Mouse (Mus musculus) kidney, adult 11 months (tissue): ENCODE measurements around the gene Tubgcp3.
"Not testable (repeated sequence)": the region's sequence is repeated elsewhere in the genome, so short reads cannot be mapped to it uniquely, and the experiment has no call there.

Source experiments
- DNase-seq: peaks from one replicate; pipeline ENCODE4 v3.0.0; 2022

The Tubgcp3 gene

DNA sequence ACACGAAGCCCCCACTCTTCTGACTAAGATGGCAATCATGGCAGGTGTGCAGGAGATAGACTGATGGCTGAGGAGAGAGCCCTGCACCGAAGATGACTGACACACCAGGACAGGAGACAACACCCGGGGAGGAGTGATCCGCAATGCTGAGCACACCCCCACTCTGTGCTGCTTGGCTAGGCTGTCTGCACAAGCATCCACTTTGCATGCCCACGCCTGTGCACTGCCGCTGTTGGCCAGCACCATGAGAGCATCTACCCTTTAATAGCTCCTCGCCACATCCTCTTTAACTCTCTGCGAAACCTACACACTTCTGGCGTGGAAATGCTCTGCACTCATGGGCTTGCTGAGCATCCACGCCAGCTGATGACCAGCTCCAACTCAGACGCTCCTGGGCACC, 33.6 kb downstream of the Tubgcp3 start:
- DNase-seq = no peak

DNA sequence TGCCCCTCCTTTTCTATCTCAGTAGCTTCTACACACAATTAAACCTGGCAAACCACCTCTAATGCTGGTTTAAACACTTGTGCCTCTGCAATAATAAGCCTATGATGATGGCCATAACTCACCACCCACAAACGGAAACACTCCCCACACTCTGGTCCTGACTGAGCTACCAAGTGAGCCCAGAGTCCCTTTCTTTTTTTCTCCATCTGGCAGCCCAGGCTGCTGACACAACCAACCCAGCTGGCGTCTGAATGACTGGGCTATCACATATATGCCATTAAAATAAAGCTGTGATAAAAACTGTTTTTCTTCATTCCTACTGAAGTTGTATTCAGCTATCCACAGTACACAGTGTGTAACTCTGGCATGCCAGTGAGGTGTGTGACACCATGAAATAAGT, 36.7 kb downstream of the Tubgcp3 start:
- DNase-seq = no peak

- peak; percentile 33 for DNase-seq
These were observed 43.0 kb downstream of the Tubgcp3 start for GRCm38 (mm10) chr8:12629079-12629478.

DNA sequence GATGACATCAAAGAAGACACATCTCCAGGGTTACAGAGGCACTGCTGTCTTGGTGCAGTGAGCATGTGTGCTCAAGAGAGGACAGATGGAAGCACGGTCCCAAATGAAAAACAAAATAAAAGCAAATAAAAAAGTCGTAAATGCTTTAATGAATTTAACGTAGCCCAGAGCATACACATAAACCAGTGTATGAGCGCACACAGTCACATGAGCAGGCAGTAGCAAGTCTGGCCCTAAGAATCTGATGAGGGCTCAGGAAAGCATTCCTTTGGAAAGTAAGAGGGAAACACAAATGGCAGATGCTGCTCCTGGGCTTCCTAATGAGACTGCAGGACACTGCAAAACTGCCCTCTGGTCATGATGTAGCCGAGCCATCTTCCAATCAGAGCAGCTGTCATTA, 46.2 kb downstream of the Tubgcp3 start:
- no peak for DNase-seq

DNA sequence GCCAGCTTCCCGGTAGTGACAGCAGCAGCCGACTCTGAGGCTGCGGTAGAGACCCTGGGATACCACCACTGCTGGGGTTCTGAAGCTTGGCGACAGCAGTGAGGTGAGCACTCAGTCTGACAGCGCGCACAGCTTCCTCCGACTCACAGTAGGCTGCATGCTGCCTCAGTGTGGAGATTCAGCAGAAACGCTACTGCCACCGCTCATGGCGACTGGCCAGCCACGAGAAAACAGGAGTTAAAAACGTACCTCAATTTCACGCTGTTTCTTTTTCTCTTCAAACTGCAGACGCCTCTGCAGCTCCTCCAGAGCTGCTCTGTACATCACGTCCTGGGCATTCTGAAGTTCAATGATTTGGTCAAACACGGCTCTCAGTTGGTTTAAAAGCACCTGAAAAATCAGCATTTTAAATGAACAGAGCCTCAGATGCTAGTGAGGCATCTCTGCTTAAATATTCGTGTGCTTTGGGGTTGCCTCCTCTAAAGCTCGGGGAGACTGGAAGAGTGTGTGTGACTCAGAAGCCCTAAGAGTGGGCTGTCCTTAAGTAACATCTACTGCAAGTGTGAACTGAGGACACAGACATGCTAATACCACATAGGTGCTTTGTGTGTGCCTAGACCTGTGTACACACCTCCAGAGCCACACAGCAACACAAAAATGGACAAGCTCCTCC, 50.4 kb downstream of the Tubgcp3 start:
- DNase-seq = no peak

DNA sequence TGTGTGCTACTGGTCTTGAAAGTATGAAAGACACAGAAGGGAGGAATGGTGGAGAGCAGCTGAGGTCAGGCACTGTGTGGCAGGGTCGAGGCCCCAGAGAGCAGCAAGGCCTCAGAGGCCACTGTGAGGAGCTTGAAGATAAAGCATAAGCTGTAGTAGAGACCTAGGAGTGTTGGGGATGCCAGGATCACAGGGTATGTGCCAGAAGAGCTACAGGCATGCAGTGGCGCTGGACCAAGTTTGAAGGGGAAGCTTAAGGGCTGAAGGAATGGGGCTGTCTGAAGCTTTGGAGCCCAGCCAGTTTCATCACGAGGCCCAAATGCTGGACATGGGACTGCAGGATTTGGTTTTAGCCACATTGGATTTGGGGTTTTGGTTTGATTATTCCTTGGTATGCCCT, 54.7 kb downstream of the Tubgcp3 start:
- DNase-seq = not testable (repeated sequence)

DNA sequence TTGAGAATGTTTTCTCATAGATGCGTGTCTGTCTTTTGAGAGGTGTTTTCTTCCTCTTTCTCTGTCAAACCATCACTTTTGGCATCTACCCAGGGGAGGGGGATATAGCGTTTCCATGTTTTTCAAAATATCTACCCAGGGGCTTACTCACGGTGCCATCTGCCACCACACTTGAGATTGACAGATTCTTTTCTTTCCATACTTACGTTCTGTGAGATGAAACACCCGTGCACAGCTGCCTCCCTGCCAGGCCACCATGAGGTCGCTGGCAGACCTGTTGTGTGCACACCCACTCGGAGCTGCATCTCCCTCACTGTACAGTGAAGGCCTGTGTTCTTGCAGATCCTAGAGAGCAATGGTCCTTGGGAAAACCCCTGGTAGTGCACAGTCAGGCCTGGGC, 58.8 kb downstream of the Tubgcp3 start:
- no peak for DNase-seq

DNA sequence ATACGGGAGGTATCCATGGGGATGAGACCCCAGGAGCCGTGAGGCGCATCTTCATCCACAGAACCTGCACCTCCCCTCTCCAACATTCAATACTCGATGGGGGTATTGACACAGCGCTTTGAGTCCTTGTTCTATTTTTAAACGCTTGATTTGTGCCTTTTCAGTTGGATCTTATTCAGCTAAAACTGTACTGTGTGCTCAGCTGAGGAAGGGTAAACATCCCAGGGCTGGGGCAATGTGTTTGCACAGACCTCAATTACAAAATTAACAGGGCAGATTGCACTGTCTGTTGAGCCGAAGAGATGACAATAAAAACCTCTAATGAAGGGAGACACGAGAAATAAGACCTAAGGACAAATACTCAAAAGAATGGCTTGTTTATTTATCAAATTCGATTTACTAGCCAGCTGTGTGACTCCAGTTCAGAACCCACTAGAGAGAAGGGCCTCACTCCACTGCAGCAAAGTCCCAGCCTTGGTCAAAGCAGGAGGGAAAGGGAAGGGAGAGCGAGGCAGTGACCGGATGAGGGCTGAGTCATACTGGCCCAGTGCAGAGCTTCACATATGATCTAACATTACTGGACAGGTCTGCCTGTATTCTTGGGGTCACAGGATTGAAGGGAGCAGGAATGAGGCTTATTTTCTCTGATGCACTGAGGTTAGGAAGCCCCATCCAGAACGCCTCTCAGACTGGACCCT, 62.1 kb downstream of the Tubgcp3 start:
- no peak for DNase-seq

DNA sequence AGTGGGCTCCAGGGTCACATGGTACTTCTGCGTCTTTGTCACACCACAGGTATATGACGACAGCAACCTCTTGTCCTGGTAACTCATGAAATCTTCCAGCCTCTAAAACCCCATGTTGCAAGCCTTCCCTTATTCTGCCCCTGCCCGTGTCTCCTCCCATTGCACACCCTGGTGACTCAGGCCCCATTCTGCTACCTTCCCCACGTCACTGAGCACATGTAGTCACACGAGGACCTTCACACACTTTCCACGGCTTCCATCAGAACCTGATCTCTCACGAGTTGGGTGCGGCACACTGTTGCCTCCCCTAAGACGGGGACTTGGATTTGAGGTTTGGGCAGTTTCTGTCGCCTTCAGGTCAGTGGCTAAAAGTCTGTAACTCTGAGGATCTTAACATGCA, 63.2 kb downstream of the Tubgcp3 start:
- no peak for DNase-seq

- DNase-seq = peak; percentile 75
These were observed 64.8 kb downstream of the Tubgcp3 start for GRCm38 (mm10) chr8:12607223-12607622.

DNA sequence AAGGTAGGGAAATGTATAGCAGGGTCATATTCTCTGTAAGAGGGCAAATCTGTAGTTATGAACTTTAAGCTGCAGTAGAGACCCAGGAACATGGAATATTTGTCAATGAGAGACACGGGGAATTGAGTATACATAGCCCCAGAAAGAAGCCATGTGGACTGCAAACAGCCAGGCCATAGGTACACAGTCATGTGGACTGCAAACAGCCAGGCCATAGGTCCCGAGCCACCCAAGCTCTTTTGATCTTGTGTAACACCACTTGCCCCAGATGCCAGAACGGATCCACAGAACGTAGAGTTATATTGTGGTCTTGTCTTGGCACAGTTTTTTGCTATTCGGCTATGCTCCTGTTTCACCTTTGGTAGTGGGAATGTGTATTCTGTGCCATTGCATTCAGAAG, 88.3 kb downstream of the Tubgcp3 start:
- DNase-seq = no peak

- not testable (repeated sequence) for DNase-seq
These were observed 92.6 kb downstream of the Tubgcp3 start for GRCm38 (mm10) chr8:12579339-12579999.

- peak; percentile 35 for DNase-seq
These were observed 95.3 kb downstream of the Tubgcp3 start for GRCm38 (mm10) chr8:12576739-12577138.

DNA sequence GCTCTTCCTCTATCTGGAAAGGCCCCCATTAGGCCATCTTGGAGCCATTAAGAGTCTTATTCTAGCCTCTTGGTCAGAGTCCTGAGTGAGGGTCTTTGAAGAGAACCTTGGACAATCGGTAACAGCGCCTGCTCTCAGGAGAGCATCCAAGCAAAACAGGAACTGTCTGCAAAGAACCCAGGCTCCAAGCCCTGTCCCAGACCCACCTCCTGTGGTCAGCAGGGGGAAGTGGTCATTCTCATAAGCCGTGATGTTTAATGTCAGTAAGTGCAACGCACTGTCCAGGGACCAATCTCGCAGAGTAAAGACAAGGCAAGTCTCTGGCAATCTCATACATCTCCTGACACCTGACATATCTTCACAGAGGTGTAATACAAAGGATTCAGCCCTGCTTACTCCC, 96.0 kb downstream of the Tubgcp3 start:
- no peak for DNase-seq

DNA sequence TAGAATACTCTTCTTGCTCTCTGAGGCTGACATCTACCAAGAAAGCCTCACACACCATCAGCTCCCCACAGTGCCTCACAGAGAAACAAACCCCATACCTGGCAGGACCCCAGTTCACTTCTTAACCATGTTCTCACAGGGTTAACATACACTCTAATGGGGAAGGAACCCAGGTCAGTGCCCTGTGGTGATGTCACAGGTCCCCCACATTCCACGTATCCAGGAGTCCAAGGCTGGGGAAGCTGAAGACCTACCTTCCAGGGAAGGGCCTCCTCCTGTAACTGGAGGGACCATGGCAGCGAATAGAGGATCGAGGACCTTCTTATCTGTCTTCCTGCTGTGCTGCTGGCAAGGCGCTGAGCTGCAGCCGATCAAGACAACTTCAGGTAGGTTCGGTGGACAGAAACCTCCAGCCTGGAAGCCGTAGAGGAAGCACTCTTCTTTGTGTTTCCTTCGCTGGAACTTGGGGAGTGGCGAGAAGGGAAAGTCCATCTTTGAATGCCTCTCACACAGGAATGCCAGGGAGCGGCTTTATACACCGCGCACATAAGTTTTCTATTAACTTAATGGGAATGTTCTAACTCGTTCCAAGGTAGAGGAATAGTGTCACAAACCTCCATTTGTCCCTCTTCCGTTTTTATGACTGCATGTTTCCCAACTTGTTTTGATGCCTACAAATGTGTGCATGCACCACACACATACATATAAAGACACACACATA, 99.1 kb downstream of the Tubgcp3 start, which contains the start of gene Spaca7:
Gene Spaca7, plus strand, starts transcription at position 216 of the 721 bp plus-strand sequence.
- DNase-seq = no peak

DNA sequence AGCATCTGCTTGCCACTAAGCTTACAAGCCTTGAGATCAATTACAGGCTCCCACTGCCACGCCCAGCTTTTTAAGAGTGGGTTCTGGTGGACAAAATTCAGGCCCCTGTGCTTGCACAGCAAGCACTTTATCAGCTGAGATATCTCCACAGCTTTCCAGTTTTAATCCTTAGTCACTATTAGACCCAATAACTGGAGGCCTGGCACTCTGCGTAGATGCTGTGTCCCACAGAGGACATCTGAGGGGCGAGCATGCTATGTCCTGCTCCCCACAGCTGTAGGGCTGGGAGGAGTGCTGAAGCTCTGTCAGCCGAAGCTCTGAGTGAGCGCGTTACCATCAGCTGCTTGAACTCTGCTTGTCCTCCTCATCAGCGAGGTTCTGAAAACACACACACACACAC, 105.5 kb downstream of the Tubgcp3 start:
- DNase-seq = no peak

- DNase-seq = no peak
These were observed 106.6 kb downstream of the Tubgcp3 start for GRCm38 (mm10) chr8:12565488-12565887.

GRCm38 (mm10) chr8:12564307-12564706, 107.7 kb downstream of the Tubgcp3 start:
- no peak for DNase-seq
